Mouse (Mus musculus) cerebellum, adult 11-12 months (tissue): ENCODE results near the gene Ccdc9.
"Not testable (repeated sequence)": the region's sequence is repeated elsewhere in the genome, so short reads cannot be mapped to it uniquely, and the experiment has no call there.

Source experiments
- DNase-seq: peaks from one replicate; pipeline ENCODE4 v3.0.0; 2022

Gene Ccdc9

GRCm38 (mm10) chr7:16266593-16266992 is 20.0 kb downstream of the Ccdc9 start:
- not testable (repeated sequence) for DNase-seq

- no peak for DNase-seq
Measured at GRCm38 (mm10) chr7:16265856-16266255, 20.7 kb downstream of the Ccdc9 start.

- DNase-seq = no peak
Measured at GRCm38 (mm10) chr7:16263843-16264242, 22.8 kb downstream of the Ccdc9 start.

GRCm38 (mm10) chr7:16263015-16263787 is 23.4 kb downstream of the Ccdc9 start:
- DNase-seq = peak; percentile 66

- DNase-seq = no peak
Measured at GRCm38 (mm10) chr7:16261097-16261496, 25.5 kb downstream of the Ccdc9 start.

- DNase-seq = no peak
Measured at GRCm38 (mm10) chr7:16259110-16259590, 27.4 kb downstream of the Ccdc9 start, which contains the start of gene C5ar1. Gene C5ar1, minus strand, starts transcription at chr7:16259540.

- no peak for DNase-seq
Measured at GRCm38 (mm10) chr7:16257830-16258229, 28.8 kb downstream of the Ccdc9 start.

- DNase-seq = not testable (repeated sequence)
Measured at GRCm38 (mm10) chr7:16255963-16256362, 30.6 kb downstream of the Ccdc9 start.

GRCm38 (mm10) chr7:16254195-16254594 is 32.4 kb downstream of the Ccdc9 start:
- DNase-seq = no peak

GRCm38 (mm10) chr7:16250687-16251086 is 35.9 kb downstream of the Ccdc9 start:
- no peak for DNase-seq

GRCm38 (mm10) chr7:16245958-16246357 is 40.6 kb downstream of the Ccdc9 start:
- no peak for DNase-seq

- DNase-seq = no peak
Measured at GRCm38 (mm10) chr7:16244067-16244466, 42.5 kb downstream of the Ccdc9 start, which contains the start of gene C5ar2. Gene C5ar2, minus strand, starts transcription at chr7:16244154.

- no peak for DNase-seq
Measured at GRCm38 (mm10) chr7:16242198-16242597, 44.4 kb downstream of the Ccdc9 start.

- no peak for DNase-seq
Measured at GRCm38 (mm10) chr7:16241787-16242186, 44.8 kb downstream of the Ccdc9 start.

- no peak for DNase-seq
Measured at GRCm38 (mm10) chr7:16240978-16241303, 45.7 kb downstream of the Ccdc9 start.

GRCm38 (mm10) chr7:16240281-16240977 is 46.2 kb downstream of the Ccdc9 start:
- DNase-seq = no peak

- peak; percentile 79 for DNase-seq
Measured at GRCm38 (mm10) chr7:16239554-16239997, 47.0 kb downstream of the Ccdc9 start.

GRCm38 (mm10) chr7:16229869-16230268 is 56.7 kb downstream of the Ccdc9 start:
- no peak for DNase-seq
